Mouse (Mus musculus): ENCODE results near the gene Sv2c. TPM values are rescaled to one million over a fixed set of nuclear protein-coding genes. Genes with fewer than 3 reads are reported as not detected.
"Not testable (repeated sequence)": the region's sequence is repeated elsewhere in the genome, so short reads cannot be mapped to it uniquely, and the experiment has no call there.

The Sv2c gene
- total RNA-seq, 2 experiments from 2014 or later, result 0.07 to 0.24 TPM

DNA sequence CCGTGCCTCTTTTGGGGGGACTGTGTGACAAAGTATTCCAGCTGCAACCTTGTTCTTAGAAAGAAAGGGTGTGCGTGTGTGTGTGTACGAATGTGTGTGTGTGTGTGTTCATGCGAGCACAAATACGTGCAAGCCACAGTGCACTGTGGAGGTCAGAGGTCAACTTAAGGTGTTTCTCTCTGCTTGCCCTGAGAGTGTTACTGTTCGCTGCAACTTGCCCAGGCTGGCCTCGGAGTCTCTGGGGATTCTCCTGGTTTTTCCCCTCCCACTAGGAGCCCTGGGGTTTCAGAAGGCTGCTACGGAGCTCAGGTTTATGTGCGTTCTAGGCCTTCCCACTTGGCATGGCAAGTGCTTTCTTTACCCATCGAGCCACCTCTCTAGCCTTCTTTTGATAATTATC is 157.2 kb downstream of the Sv2c start:
- intact Hi-C loops (cut with DNase I), result no loop called here
- no peak for DNase-seq

DNA sequence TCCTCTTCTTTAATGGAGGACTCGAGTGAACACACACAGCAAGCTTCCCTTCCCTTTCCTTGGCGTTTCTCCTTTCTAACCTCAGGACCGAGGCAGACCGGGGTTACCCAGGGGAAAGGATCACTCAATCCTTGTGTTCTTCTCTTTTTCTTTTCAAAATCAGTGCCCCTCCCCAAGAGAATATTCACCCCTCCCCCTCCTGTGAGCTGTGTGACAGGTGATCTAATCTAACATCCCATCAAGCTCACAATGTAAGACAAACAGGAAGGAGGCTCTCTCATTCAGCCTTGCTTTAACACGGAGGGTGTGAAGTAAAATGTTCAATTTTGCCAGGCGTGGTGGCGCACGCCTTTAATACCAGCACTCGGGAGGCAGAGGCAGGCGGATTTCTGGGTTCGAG is 158.3 kb downstream of the Sv2c start:
- no peak for DNase-seq
- intact Hi-C loops (cut with DNase I), result no loop called here

DNA sequence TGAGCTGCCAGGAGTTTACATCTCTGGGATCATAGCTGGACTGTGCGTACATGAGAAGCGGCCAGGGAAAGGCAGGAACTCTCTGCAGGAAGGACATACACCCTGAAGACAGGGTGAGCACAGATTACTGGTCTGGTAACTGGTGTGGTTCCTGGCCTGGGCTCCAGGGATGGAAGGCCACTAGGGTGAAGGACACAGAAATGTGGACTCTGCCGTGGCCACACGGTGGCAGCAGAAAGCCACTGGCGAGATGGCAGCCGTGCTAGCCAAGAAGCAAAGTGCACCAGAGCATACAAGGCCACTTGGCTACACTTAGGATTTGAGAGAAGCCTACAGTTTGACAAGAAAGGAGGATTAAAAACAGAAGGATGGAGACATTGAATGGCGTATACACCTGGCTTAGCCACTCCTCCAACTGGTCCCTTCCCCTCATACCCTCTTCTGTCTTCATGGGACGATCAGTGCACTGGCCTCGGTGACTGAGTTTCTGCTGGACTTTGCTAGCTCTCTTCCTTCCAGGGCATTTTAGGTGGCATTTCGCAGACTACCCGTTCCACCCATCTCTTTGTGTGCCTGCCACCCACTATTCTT is 158.9 kb downstream of the Sv2c start:
- intact Hi-C loops (cut with DNase I), result no loop called here
- peak; percentile 78 to 85 for DNase-seq

GRCm38 (mm10) chr13:95968031-95968430 is 164.3 kb downstream of the Sv2c start:
- intact Hi-C loops (cut with DNase I); DNase-seq: not testable (repeated sequence)

- intact Hi-C loops (cut with DNase I), result no loop called here
- DNase-seq, result no peak
Observed at GRCm38 (mm10) chr13:95966791-95967190, 165.6 kb downstream of the Sv2c start.

- intact Hi-C loops (cut with DNase I), result no loop called here
- DNase-seq, result no peak
Observed at GRCm38 (mm10) chr13:95965596-95965995, 166.8 kb downstream of the Sv2c start.

- DNase-seq, result no peak
- intact Hi-C loops (cut with DNase I), result no loop called here
Observed at GRCm38 (mm10) chr13:95965162-95965561, 167.2 kb downstream of the Sv2c start.

- intact Hi-C loops (cut with DNase I), result no loop called here
- no peak for DNase-seq
Observed at GRCm38 (mm10) chr13:95964226-95964625, 168.2 kb downstream of the Sv2c start.

GRCm38 (mm10) chr13:95963671-95964070 is 168.7 kb downstream of the Sv2c start:
- intact Hi-C loops (cut with DNase I), result no loop called here
- DNase-seq, result no peak

GRCm38 (mm10) chr13:95961905-95962304 is 170.5 kb downstream of the Sv2c start:
- intact Hi-C loops (cut with DNase I), result no loop called here
- DNase-seq, result no peak

DNA sequence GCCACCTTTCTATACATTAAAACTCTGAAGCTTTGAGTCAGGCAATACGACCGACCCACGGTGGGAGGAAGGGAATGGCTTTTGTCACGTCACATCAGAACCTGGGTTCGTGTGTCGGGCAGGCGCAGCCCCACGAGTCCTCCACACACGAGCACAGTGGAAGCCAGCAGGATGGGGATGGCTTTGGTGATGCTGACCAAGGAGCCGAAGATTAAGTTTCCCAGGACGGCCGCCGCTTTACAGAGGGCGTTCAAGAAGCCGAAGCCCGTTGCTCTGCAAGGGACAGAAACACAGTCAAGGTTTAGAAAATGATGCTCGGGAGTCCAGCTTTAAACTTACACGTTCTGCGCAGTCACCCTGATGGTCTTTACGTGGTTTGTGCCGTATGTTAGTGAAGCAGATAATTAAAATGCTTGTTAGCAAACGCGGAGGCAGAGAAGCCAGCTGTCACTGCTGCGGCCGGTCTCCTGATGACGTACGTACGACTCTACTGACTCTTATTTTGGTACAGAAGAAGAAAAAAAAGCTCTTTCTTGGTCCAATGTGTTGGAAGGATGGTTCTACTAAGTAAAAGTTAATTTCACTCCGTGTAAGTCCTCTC is 171.1 kb downstream of the Sv2c start:
- DNase-seq, result peak; percentile 23 to 33
- intact Hi-C loops (cut with DNase I), result no loop called here

DNA sequence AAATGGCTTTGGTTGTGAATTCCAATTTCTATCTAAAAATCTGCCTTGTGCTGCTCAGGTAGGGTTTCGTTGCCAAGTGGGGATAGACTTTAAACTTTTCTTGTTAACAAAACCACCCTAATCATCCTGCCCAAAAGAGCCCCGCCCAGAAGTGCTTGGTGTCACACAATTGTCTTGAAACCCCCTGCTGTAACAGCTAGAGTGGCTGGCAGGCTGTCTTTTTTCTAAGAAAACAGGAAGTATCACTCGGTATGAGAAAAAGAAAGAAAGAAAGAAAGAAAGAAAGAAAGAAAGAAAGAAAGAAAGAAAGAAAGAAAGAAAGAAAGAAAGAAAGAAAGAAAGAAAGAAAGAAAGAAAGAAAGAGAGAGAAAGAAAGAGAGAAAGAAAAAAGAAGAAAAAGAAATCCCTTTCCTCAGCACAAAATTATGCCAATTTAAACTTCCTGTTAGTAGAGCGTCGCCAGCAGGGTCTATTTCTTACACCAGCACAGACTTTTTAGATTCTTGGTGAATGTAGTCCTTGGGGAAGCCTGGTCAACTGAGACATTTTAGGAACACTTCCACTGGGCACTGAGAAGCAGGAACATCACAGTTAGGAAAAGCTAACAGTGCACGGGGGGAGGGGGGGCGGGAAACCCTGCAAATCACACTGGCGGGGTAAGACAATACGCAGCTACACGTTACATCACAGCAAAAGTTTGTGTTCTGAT is 171.7 kb downstream of the Sv2c start:
- intact Hi-C loops (cut with DNase I), result no loop called here
- DNase-seq, result no peak

DNA sequence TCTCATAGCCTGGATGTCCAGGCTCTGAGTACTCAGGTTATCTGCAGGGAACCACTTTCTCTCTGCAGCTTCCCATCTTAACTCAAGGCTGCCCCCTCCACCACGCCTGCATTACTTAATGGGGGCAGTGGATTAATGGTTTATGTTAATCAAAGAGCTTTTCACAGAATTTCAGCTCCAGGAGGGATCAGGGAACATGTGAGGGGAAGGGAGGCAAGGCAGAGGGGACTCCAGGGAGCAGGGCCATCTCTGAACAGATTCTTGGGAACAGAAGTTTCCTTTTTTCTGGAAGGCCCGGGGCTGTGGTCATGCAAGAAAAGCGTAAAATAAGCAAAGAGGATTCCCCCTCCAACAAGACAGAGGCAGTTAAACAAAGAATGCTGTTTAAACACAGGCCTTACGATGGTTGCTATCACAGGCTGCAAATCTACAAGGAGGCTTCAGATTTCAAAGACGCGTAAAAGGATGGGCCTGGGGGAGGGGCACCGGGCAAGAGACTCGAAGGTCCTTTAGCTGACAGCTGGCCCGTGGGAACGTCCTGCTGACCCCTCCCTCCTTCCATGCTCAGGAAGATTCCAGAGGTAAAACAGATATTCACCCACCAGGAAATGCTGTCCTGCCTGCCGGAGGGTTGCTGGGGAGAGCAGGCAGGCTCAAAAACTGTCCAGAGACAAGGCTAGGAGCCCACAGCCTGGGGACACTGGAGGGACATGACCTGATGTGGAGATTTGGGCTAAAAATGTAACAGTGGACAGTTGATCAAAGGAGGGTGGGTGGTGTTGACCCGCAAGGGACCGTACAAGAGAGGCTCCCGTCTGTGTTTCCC is 172.5 kb downstream of the Sv2c start:
- no peak for DNase-seq
- intact Hi-C loops (cut with DNase I), result no loop called here

GRCm38 (mm10) chr13:95957134-95957533 is 175.2 kb downstream of the Sv2c start:
- intact Hi-C loops (cut with DNase I), result no loop called here
- peak; percentile 14 to 22 for DNase-seq

DNA sequence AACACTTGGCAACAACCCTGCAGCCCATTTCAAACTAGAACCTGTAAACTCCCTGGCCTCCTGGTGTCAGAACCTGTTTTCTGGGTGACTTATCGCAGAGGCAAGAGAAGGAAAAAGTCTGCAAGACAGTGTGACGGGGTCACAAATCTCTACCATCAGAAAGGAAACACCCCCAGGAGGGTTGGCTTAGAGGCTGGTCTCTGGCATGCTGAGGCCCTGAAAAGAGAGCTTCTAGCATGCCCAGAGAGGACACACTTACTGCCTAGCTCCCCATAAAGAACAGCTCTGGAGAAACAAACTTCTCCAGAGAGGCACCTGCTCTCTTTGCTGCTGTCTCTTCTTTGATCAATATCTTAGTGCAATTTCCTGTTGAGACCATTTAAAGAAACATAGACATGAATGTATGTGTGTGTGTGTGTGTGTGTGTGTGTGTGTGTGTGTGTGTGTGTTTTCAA is 176.0 kb downstream of the Sv2c start:
- no peak for DNase-seq
- intact Hi-C loops (cut with DNase I), result no loop called here

DNA sequence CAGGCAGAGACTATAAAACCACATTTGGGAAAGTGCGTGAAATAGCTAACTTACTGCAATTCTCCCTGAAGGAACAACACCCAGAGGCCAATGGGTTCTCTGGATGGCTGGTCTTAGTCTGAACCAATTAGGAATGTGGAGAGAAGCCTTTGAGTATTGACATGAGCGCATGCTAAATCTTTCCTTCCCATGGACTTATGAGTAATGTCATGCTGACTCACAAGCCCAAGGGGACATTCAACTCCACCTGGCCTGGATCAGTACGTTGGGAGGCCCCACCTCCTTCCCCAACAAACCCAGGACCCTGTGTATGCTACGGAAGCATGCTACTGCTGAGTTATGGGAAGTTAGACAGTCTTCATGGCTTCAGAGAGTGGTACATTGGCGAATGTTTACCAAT is 177.2 kb downstream of the Sv2c start:
- DNase-seq, result no peak
- intact Hi-C loops (cut with DNase I), result no loop called here

DNA sequence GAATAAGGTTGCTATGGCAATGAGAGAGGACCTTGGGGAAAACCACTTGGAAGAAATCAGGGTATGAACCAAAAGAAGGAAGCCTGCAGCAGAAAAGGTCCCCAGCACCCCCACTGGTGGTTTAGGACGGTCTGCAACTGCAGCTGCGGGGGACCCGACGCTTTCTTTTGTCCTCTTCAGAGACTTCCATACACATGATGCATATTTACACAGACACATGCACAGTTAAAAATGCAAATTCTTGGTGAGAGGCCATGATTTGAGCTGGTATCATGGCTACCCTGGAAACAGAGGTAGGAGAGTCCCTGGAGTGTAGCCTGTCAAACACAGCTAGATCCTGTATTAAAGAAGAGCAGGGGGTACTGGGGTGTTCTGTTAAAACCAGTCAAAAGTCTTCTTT is 178.7 kb downstream of the Sv2c start:
- intact Hi-C loops (cut with DNase I), result loop anchor here (5.0 kb wide), 1 partner anchor 176 kb away; no protein-coding TSS in a partner anchor
- no peak for DNase-seq

- intact Hi-C loops (cut with DNase I), result loop anchor here (5.0 kb wide), 1 partner anchor 175 kb away; no protein-coding TSS in a partner anchor
- no peak for DNase-seq
Observed at GRCm38 (mm10) chr13:95952263-95952662, 180.1 kb downstream of the Sv2c start.

- intact Hi-C loops (cut with DNase I), result loop anchor here (5.0 kb wide), 1 partner anchor 174 kb away; no protein-coding TSS in a partner anchor
- DNase-seq, result peak in 1 of 2 experiments; percentile 38
Observed at GRCm38 (mm10) chr13:95951098-95951894, 181.1 kb downstream of the Sv2c start.

All from heart, postnatal 14 days (tissue).